Mouse (Mus musculus): ENCODE results near the gene Helt. TPM values are rescaled to one million over a fixed set of nuclear protein-coding genes. Genes with fewer than 3 reads are reported as not detected.

Gene Helt
- total and polyA plus RNA-seq, 2 experiments from 2014 or later: 0.81 to 0.90 TPM

DNA sequence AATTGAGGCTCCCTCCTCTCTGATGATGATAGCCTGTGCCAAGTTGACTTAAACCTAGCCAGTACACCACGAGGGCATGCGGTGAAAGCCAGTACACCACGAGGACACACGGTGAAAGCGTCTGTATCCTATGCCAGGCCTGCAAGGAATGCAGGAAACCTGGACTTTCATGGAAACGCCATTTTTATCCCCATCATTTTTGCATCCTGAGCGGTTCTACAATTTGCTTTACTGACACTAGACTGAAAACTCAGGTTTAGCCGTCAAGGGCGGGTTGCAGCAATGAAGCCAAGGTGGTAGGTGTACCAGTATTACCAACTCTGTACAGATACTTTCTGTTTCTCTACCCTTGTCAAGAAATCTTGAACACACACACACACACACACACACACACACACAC, 7.7 kb upstream of the Helt start:
- ATAC-seq (no peak), DNase-seq (no peak)
- Histone ChIP-seq H3K4me3 (ENCODE audit: low read depth, low read length) (no peak overlapping the region), H3K9me3 (ENCODE audit: low read length) (no peaks in the 10 kb centered on the region), H3K27me3 (ENCODE audit: insufficient read depth, low read length) (peaks cover 11% of the 10 kb centered on the region), H3K36me3 (ENCODE audit: insufficient read depth) (no peaks in the 10 kb centered on the region), H3K4me1 (ENCODE audit: insufficient read depth) (no peaks in the 10 kb centered on the region), H3K9ac (no peak overlapping the region), H3K27ac (ENCODE audit: low read depth, low read length) (no peak overlapping the region), H3K4me2 (ENCODE audit: low read depth) (no peak overlapping the region)
- TF ChIP-seq CTCF (IDR thresholded peaks at IDR 0.05; ENCODE audit: low read depth): no peak
- WGBS: 96% methylated on average over 9 of the region's 9 CpGs

DNA sequence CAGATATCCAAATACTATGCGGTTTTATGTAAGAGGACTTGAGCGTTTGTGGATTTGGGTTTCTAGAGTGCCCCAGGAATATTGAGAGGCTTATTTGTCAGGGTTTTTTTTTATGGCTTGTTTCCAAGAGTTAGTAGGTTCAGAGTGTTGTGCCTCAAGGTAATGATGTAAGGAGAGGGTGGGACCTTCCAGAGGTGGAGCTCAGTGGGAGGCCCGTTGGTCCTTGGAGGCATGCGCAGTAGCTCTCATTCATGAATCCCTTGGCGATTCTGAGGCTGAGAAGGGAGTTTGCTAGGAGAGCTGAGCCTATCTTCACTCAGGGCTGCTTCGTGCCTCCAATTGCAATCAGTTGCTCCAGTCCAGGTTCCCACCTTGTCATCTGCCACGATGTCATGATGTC, 4.4 kb upstream of the Helt start:
- no peak for DNase-seq
- WGBS: 29% methylated on average over 7 of the region's 7 CpGs
- ATAC-seq: no peak
- Histone ChIP-seq H3K36me3 (ENCODE audit: insufficient read depth) (no peaks in the 10 kb centered on the region), H3K27me3 (ENCODE audit: insufficient read depth, low read length) (peaks cover 38% of the 10 kb centered on the region), H3K4me3 (ENCODE audit: low read depth, low read length) (no peak overlapping the region), H3K27ac (ENCODE audit: low read depth, low read length) (no peak overlapping the region), H3K4me1 (ENCODE audit: insufficient read depth) (0 out of 2 replicates have a peak, but pooled peaks cover 4% of the 10 kb centered on the region), H3K4me2 (ENCODE audit: low read depth) (no peak overlapping the region), H3K9ac (no peak overlapping the region), H3K9me3 (ENCODE audit: low read length) (no peaks in the 10 kb centered on the region)
- no peak for TF ChIP-seq CTCF (IDR thresholded peaks at IDR 0.05; ENCODE audit: low read depth)

DNA sequence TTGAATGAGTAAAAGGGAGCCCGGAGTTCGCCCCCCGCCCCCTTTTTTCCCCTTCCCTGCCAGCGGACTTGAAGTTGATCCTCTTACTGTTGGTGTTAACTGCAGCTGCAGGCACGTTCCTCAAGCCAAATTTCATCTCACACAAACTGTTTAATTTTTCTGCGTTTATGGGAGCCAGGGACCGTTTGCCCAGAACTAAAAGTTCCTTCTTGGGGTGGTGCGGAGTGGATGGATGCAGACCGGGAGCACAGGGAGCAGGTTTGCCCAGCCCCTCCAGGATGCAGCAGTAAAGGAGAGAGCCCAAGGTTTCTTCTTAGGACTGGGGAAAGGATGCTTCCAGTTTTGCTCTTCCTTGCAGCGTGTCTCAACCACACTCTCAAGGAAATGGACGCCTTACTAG, 2.1 kb upstream of the Helt start:
- no peak overlapping the region for H3K4me2 ChIP-seq (ENCODE audit: low read depth)
- no peak for TF ChIP-seq CTCF (IDR thresholded peaks at IDR 0.05; ENCODE audit: low read depth)

DNA sequence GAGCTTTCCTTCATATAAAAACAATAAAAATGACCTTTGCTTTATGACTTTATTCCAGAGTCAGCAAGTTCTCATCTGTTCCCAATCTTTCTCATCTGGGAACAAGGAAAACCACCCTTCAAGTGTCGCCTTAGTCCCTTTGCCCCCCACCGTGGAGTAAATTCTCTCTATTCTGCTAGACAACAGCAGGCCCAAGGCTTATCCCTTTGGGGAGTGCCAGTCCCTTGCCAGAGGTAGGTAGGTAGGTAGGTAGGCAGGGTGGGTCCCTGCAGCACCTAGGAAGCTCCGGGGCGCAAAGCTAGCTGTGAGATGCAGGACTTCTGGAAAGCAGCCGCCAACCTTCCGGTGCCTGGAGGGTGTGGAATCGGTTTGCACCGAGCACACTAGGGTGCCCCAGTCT, 1.5 kb upstream of the Helt start:
- Histone ChIP-seq H3K27ac (ENCODE audit: low read depth, low read length) (no peak overlapping the region), H3K4me3 (ENCODE audit: low read depth, low read length) (no peak overlapping the region), H3K4me1 (ENCODE audit: insufficient read depth) (0 out of 2 replicates have a peak, but pooled peaks cover 4% of the 10 kb centered on the region), H3K9ac (no peak overlapping the region), H3K27me3 (ENCODE audit: insufficient read depth, low read length) (peaks cover 65% of the 10 kb centered on the region), H3K36me3 (ENCODE audit: insufficient read depth) (no peaks in the 10 kb centered on the region), H3K9me3 (ENCODE audit: low read length) (no peaks in the 10 kb centered on the region), H3K4me2 (ENCODE audit: low read depth) (no peak overlapping the region)
- DNase-seq: no peak
- WGBS: 1% methylated on average over 8 of the region's 8 CpGs
- TF ChIP-seq CTCF (IDR thresholded peaks at IDR 0.05; ENCODE audit: low read depth): no peak
- ATAC-seq: no peak

More for the DNA sequence above, 2.1 kb upstream of the Helt start:
- no peak for DNase-seq
- H3K27ac ChIP-seq (ENCODE audit: low read depth, low read length): no peak overlapping the region
- H3K4me3 ChIP-seq (ENCODE audit: low read depth, low read length): no peak overlapping the region
- no peaks in the 10 kb centered on the region for H3K9me3 ChIP-seq (ENCODE audit: low read length)
- WGBS: 2% methylated on average over 11 of the region's 11 CpGs
- peaks cover 59% of the 10 kb centered on the region for H3K27me3 ChIP-seq (ENCODE audit: insufficient read depth, low read length)
- ATAC-seq: no peak
- H3K4me1 ChIP-seq (ENCODE audit: insufficient read depth): 0 out of 2 replicates have a peak, but pooled peaks cover 4% of the 10 kb centered on the region
- no peak overlapping the region for H3K9ac ChIP-seq
- no peaks in the 10 kb centered on the region for H3K36me3 ChIP-seq (ENCODE audit: insufficient read depth)

DNA sequence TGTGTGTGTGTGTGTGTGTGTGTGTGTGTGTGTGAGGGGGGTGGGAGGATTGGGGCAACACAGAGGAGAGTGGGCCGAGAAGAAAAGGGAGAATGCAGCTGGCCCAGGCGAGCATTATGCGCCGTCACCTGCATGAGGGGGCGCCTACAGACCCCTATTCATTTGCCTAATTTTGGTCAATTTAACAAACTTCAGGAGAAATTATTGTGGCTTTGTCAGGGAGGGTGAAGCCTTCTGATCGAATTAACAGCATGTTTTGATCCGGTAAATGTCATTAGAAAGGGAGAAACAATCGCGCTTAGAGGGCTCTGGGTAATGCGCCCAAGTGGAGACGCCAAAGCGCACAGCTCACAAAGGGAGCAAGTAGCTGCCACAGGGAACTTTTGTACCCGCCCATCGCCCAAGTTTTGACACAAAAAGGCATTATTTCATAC, 647 bp upstream of the Helt start:
- WGBS: under 1% methylated on average over 14 of the region's 14 CpGs
- Histone ChIP-seq H3K4me1 (ENCODE audit: insufficient read depth) (0 out of 2 replicates have a peak, but pooled peaks cover 4% of the 10 kb centered on the region), H3K36me3 (ENCODE audit: insufficient read depth) (no peaks in the 10 kb centered on the region), H3K4me3 (ENCODE audit: low read depth, low read length) (no peak overlapping the region), H3K27me3 (ENCODE audit: insufficient read depth, low read length) (peaks cover 73% of the 10 kb centered on the region), H3K9ac (no peak overlapping the region), H3K9me3 (ENCODE audit: low read length) (no peaks in the 10 kb centered on the region), H3K4me2 (ENCODE audit: low read depth) (no peak overlapping the region; the same call in 1 of the 2 replicates), H3K27ac (ENCODE audit: low read depth, low read length) (no peak overlapping the region)
- DNase-seq (peak; percentile 19), ATAC-seq (no peak; the same call in 1 of the 2 replicates)
- TF ChIP-seq CTCF (IDR thresholded peaks at IDR 0.05; ENCODE audit: low read depth): no peak

DNA sequence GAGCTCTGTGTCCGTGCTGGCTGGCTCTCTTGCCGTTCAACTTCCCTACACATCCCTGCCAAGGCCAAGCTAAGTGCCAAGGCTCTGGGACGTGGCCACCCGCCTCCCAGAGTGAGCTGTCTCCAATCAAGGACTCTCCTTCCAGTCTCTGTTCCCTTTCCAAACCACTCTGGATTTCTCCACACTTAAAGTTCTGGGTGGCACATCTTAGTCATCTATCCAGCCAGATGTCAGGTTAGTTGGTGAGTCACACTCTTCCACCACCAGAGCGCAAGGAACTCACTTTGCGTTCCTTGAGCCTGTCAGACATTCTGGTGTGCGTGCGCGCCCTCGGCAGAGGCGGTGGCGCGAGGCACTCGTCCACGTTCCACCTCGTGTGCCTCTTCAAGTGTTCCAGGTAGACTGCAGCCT, 725 bp downstream of the Helt start:
- WGBS: under 1% methylated on average over 16 of the region's 16 CpGs
- peak; percentile 14 for DNase-seq
- Histone ChIP-seq H3K9ac (no peak overlapping the region), H3K27me3 (ENCODE audit: insufficient read depth, low read length) (peaks cover 76% of the 10 kb centered on the region), H3K4me2 (ENCODE audit: low read depth) (peak overlapping the region; percentile 47), H3K9me3 (ENCODE audit: low read length) (no peaks in the 10 kb centered on the region), H3K4me1 (ENCODE audit: insufficient read depth) (0 out of 2 replicates have a peak, but pooled peaks cover 4% of the 10 kb centered on the region), H3K4me3 (ENCODE audit: low read depth, low read length) (peak overlapping the region; percentile 19), H3K36me3 (ENCODE audit: insufficient read depth) (no peaks in the 10 kb centered on the region), H3K27ac (ENCODE audit: low read depth, low read length) (no peak overlapping the region)
- no peak for TF ChIP-seq CTCF (IDR thresholded peaks at IDR 0.05; ENCODE audit: low read depth)
- peak; percentile 16; the same call in 1 of the 2 replicates for ATAC-seq

DNA sequence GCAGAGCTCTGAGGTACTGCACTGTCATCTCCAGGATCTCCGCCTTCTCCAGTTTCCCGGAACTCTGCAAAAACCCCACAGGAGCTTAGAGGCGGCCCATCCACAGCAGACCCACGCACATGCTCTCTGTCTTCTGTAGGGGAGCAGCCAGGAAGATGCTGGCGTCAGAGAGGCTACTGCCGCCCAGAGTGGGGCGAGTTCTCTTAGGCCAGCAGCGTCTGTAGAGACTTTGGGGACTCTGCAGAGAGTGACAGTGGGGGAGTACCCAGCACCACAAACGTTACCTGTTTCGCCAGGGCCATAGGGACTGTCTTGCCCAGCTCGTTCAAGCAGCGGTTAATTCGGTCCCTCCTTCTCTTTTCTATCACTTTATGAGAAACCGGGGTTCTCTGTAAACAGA, 1.3 kb downstream of the Helt start:
- 3% methylated on average over 14 of the region's 14 CpGs for WGBS
- H3K9ac ChIP-seq: no peak overlapping the region
- H3K4me2 ChIP-seq (ENCODE audit: low read depth): peak overlapping the region; percentile 47
- H3K4me3 ChIP-seq (ENCODE audit: low read depth, low read length): no peak overlapping the region
- ATAC-seq: no peak
- no peaks in the 10 kb centered on the region for H3K36me3 ChIP-seq (ENCODE audit: insufficient read depth)
- H3K4me1 ChIP-seq (ENCODE audit: insufficient read depth): 0 out of 2 replicates have a peak, but pooled peaks cover 4% of the 10 kb centered on the region
- H3K27me3 ChIP-seq (ENCODE audit: insufficient read depth, low read length): peaks cover 75% of the 10 kb centered on the region
- DNase-seq: no peak
- no peak for TF ChIP-seq CTCF (IDR thresholded peaks at IDR 0.05; ENCODE audit: low read depth)
- no peaks in the 10 kb centered on the region for H3K9me3 ChIP-seq (ENCODE audit: low read length)
- H3K27ac ChIP-seq (ENCODE audit: low read depth, low read length): no peak overlapping the region

All from forebrain, postnatal 0 days (tissue).